In genomic region chr3:88616951-88617500, GRCm38 (mm10) we compare ENCODE assay signal across 16 mouse cellular contexts. TPM values are rescaled to one million over a fixed set of nuclear protein-coding genes. Genes with fewer than 3 reads are reported as not detected.
DNase-seq lines count a peak whose midpoint lies in the region; ATAC-seq and TF ChIP-seq lines count a peak whose summit lies in the region.
"Had no signal": no experiment of that assay in that cellular context is flagged by ENCODE, and none has a peak within 500 bp of the region (broad histone marks: within the 10 kb centered on the region; RNA-seq: fewer than 3 reads in every experiment).

No protein-coding gene starts in this region.

- 15% methylated on average over 3 of the region's 3 CpGs for WGBS in cerebellum, adult 2 months
- 66% methylated on average over 3 of the region's 3 CpGs for WGBS in kidney, embryonic 14.5 days
- 80% methylated on average over 3 of the region's 3 CpGs for WGBS in intestine, postnatal 0 days

- no peak overlapping the region for H3K9ac ChIP-seq in kidney, embryonic 14.5 days (ENCODE audit: low read depth, low read length)
- no peak overlapping the region for H3K9ac ChIP-seq in intestine, postnatal 0 days (ENCODE audit: low read depth, low read length)
- H3K9ac ChIP-seq: liver, embryonic 13.5 days; neural tube, embryonic 15.5 days had no signal

- intact Hi-C loops in gastrocnemius, postnatal 14 days (cut with DNase I; ENCODE audit: low total_unique reads) = no loop called here

- no peaks in the 10 kb centered on the region for H3K9me3 ChIP-seq in kidney, embryonic 14.5 days (ENCODE audit: control insufficient read depth, low read length)
- H3K9me3 ChIP-seq in intestine, postnatal 0 days (ENCODE audit: control insufficient read depth) = no peaks in the 10 kb centered on the region
- H3K9me3 ChIP-seq: liver, embryonic 13.5 days; neural tube, embryonic 15.5 days had no signal

- ATAC-seq in kidney, embryonic 14.5 days (ENCODE audit: low FRiP score, low TSS enrichment) = no peak
- ATAC-seq in intestine, postnatal 0 days = no peak

- peak overlapping the region; percentile 88 for H3K4me3 ChIP-seq in cerebellum, adult 2 months (replicated peaks; ENCODE audit: insufficient read depth, low read depth, low read length)
- no peak overlapping the region for H3K4me3 ChIP-seq in kidney, embryonic 14.5 days (ENCODE audit: low read length)
- H3K4me3 ChIP-seq in intestine, postnatal 0 days (ENCODE audit: low read depth, low read length) = no peak overlapping the region
- H3K4me3 ChIP-seq: liver, embryonic 13.5 days; neural tube, embryonic 15.5 days had no signal

- peak overlapping the region; percentile 96 for H3K27ac ChIP-seq in cerebellum, adult 2 months (ENCODE audit: insufficient read depth, low read length)
- H3K27ac ChIP-seq in kidney, embryonic 14.5 days (ENCODE audit: low read depth, low read length) = 0 out of 2 replicates have a peak overlapping the region, but pooled peaks have one; percentile 32
- H3K27ac ChIP-seq in intestine, postnatal 0 days (ENCODE audit: low read depth, low read length) = no peak overlapping the region
- H3K27ac ChIP-seq: liver, embryonic 13.5 days; neural tube, embryonic 15.5 days had no signal

- peaks cover 15% of the 10 kb centered on the region for H3K4me1 ChIP-seq in cerebellum, adult 2 months (ENCODE audit: control insufficient read depth, insufficient read depth, low read length)
- peaks cover 31% of the 10 kb centered on the region for H3K4me1 ChIP-seq in kidney, embryonic 14.5 days (ENCODE audit: control insufficient read depth, insufficient read depth, low read length)
- H3K4me1 ChIP-seq in intestine, postnatal 0 days (replicated peaks; ENCODE audit: control insufficient read depth, insufficient read depth, low read length) = no peaks in the 10 kb centered on the region; the same call in 1 of the 2 replicates

- no peaks in the 10 kb centered on the region for H3K27me3 ChIP-seq in cerebellum, adult 2 months (ENCODE audit: control insufficient read depth, insufficient read depth, low read length)
- no peaks in the 10 kb centered on the region for H3K27me3 ChIP-seq in kidney, embryonic 14.5 days (ENCODE audit: control insufficient read depth, insufficient read depth, low read length)
- no peaks in the 10 kb centered on the region for H3K27me3 ChIP-seq in intestine, postnatal 0 days (replicated peaks; ENCODE audit: control insufficient read depth, insufficient read depth, low read length)
- H3K27me3 ChIP-seq: neural tube, embryonic 15.5 days had no signal

- H3K36me3 ChIP-seq in kidney, embryonic 14.5 days (ENCODE audit: control insufficient read depth, insufficient read depth, low read length) = no peaks in the 10 kb centered on the region
- no peaks in the 10 kb centered on the region; the same call in 1 of the 2 replicates for H3K36me3 ChIP-seq in intestine, postnatal 0 days (ENCODE audit: control insufficient read depth, insufficient read depth)
- H3K36me3 ChIP-seq: liver, embryonic 13.5 days; neural tube, embryonic 15.5 days had no signal

- TF ChIP-seq POLR2A in cerebellum, adult 2 months (IDR thresholded peaks at IDR 0.05; ENCODE audit: borderline replicate concordance, insufficient read depth, low read length) = no peak

- peak in 1 of 2 experiments; percentile 32 for DNase-seq in cerebellum, adult 2 months
- DNase-seq in cerebellum, adult 11-12 months = no peak
- DNase-seq in kidney, adult 8-10 months = no peak
- peak; percentile 64 for DNase-seq in NIH3T3 (ENCODE audit: low read depth)
- DNase-seq in gastrocnemius, postnatal 14 days = no peak
- no peak for DNase-seq in testis, postnatal 14 days (ENCODE audit: low spot score)
- DNase-seq: adrenal gland, adult 8-10 months; cerebellum, adult 8-10 months; layer of hippocampus, postnatal 36 days; liver, embryonic 13.5 days had no signal

- H3K4me2 ChIP-seq in kidney, embryonic 14.5 days (replicated peaks; ENCODE audit: low read depth, low read length) = no peak overlapping the region
- H3K4me2 ChIP-seq in intestine, postnatal 0 days (replicated peaks; ENCODE audit: low read depth) = peak overlapping the region; percentile 40
- H3K4me2 ChIP-seq: liver, embryonic 13.5 days; midbrain, embryonic 11.5 days had no signal

- no peak for TF ChIP-seq CTCF in cerebellum, adult 2 months (IDR thresholded peaks at IDR 0.05; ENCODE audit: borderline replicate concordance, insufficient read depth, low read depth, low read length)
- no peak for TF ChIP-seq CTCF in intestine, postnatal 0 days (IDR thresholded peaks at IDR 0.05; ENCODE audit: low read depth)

RNA-seq across cellular contexts. Expression of gene Arhgef2, which starts 11.3 kb away (rescaled TPM):
- 128 and 129 TPM in 2 replicates for polyA plus RNA-seq in cerebellum, adult 2 months (2012; rRNA removed)
- 110 and 127 TPM in 2 replicates for polyA plus RNA-seq in kidney, embryonic 14.5 days (2014; fragmentation: Nextera tagmentation; extraction: Ambion mirVana)
- 21.6 and 22.1 TPM in 2 replicates for polyA plus RNA-seq in intestine, postnatal 0 days (2015; fragmentation: Nextera tagmentation; extraction: Ambion mirVana)
- total RNA-seq in gastrocnemius, postnatal 14 days (2021) = 10 to 100 TPM; 42.5 to 48.1 TPM

RNA-seq across cellular contexts. Expression of gene Rxfp4, which starts 35.9 kb away (rescaled TPM):
- not detected in 2 replicates for polyA plus RNA-seq in cerebellum, adult 2 months (2012; rRNA removed)
- polyA plus RNA-seq in kidney, embryonic 14.5 days (2014; fragmentation: Nextera tagmentation; extraction: Ambion mirVana) = not detected in 2 replicates
- polyA plus RNA-seq in intestine, postnatal 0 days (2015; fragmentation: Nextera tagmentation; extraction: Ambion mirVana) = not detected in 2 replicates
- total RNA-seq in gastrocnemius, postnatal 14 days (2021) = not detected
- total RNA-seq: adrenal gland, adult 8-10 months; gastrocnemius, adult 8-10 months; layer of hippocampus, postnatal 36 days had no signal
- polyA plus RNA-seq: liver, embryonic 13.5 days; neural tube, embryonic 15.5 days; thymus, postnatal 0 days had no signal

RNA-seq across cellular contexts. Expression of gene Ssr2, which starts 41.4 kb away (rescaled TPM):
- polyA plus RNA-seq in cerebellum, adult 2 months (2012; rRNA removed) = 141 and 142 TPM in 2 replicates
- polyA plus RNA-seq in kidney, embryonic 14.5 days (2014; fragmentation: Nextera tagmentation; extraction: Ambion mirVana) = 260 and 303 TPM in 2 replicates
- 249 and 268 TPM in 2 replicates for polyA plus RNA-seq in intestine, postnatal 0 days (2015; fragmentation: Nextera tagmentation; extraction: Ambion mirVana)
- 10 to 100 TPM; 80.7 to 98.2 TPM for total RNA-seq in gastrocnemius, postnatal 14 days (2021)
